Mouse (Mus musculus) lung, adult 2 months (tissue): Measurements from ENCODE around the gene Drc7.

Source experiments
- CTCF ChIP-seq: fragments of 200-500 bp; IDR thresholded peaks from 2 replicates; pipeline ENCODE4 v1.5.1; 2011; ENCODE audit warnings: mild to moderate bottlenecking, low read length, control low read depth; ENCODE audit not compliant: insufficient read depth
- POLR2A ChIP-seq: fragments of 200-500 bp; IDR thresholded peaks from 2 replicates; pipeline ENCODE4 v1.6.1; 2011; ENCODE audit warnings: low read depth, mild to moderate bottlenecking, control low read depth, low read length, borderline replicate concordance; ENCODE audit errors: extremely low read depth

- TF ChIP-seq CTCF (no peak), POLR2A (no peak)
Measured at GRCm38 (mm10) chr8:95056414-95056813, 1.5 kb downstream of the Drc7 start.
